Mouse (Mus musculus): ENCODE data around the gene Atg9b. TPM values are rescaled to one million over a fixed set of nuclear protein-coding genes. Genes with fewer than 3 reads are reported as not detected.

Atg9b gene
- total RNA-seq, 1 experiment from 2014 or later: 3.8 TPM

- ATAC-seq (replicated peaks in 1 of 2; ENCODE audit: insufficient read depth in 1 of 2, low FRiP score in 2 of 2, low TSS enrichment in 1 of 2, low read depth in 1 of 2, poor library complexity in 2 of 2, severe bottlenecking in 2 of 2): peak; percentile 6 to 37; a peak in 2 of 4 replicates
Observed at GRCm38 (mm10) chr5:24344477-24345051, 47.4 kb downstream of the Atg9b start.

- ATAC-seq (replicated peaks in 1 of 2; ENCODE audit: insufficient read depth in 1 of 2, low FRiP score in 2 of 2, low TSS enrichment in 1 of 2, low read depth in 1 of 2, poor library complexity in 2 of 2, severe bottlenecking in 2 of 2): no peak
Observed at GRCm38 (mm10) chr5:24343977-24344436, 47.9 kb downstream of the Atg9b start.

GRCm38 (mm10) chr5:24343379-24343778 is 48.6 kb downstream of the Atg9b start:
- no peak for ATAC-seq (replicated peaks in 1 of 2; ENCODE audit: insufficient read depth in 1 of 2, low FRiP score in 2 of 2, low TSS enrichment in 1 of 2, low read depth in 1 of 2, poor library complexity in 2 of 2, severe bottlenecking in 2 of 2)

- ATAC-seq (replicated peaks in 1 of 2; ENCODE audit: insufficient read depth in 1 of 2, low FRiP score in 2 of 2, low TSS enrichment in 1 of 2, low read depth in 1 of 2, poor library complexity in 2 of 2, severe bottlenecking in 2 of 2): no peak
Observed at GRCm38 (mm10) chr5:24342966-24343365, 49.0 kb downstream of the Atg9b start.

GRCm38 (mm10) chr5:24342205-24342963 is 49.6 kb downstream of the Atg9b start:
- ATAC-seq (replicated peaks in 1 of 2; ENCODE audit: insufficient read depth in 1 of 2, low FRiP score in 2 of 2, low TSS enrichment in 1 of 2, low read depth in 1 of 2, poor library complexity in 2 of 2, severe bottlenecking in 2 of 2): no peak

- peak; percentile 25 to 43; a peak in 2 of 4 replicates for ATAC-seq (replicated peaks in 1 of 2; ENCODE audit: insufficient read depth in 1 of 2, low FRiP score in 2 of 2, low TSS enrichment in 1 of 2, low read depth in 1 of 2, poor library complexity in 2 of 2, severe bottlenecking in 2 of 2)
Observed at GRCm38 (mm10) chr5:24337821-24338220, 54.1 kb downstream of the Atg9b start.

GRCm38 (mm10) chr5:24337366-24337765 is 54.6 kb downstream of the Atg9b start:
- no peak for ATAC-seq (replicated peaks in 1 of 2; ENCODE audit: insufficient read depth in 1 of 2, low FRiP score in 2 of 2, low TSS enrichment in 1 of 2, low read depth in 1 of 2, poor library complexity in 2 of 2, severe bottlenecking in 2 of 2)

GRCm38 (mm10) chr5:24335888-24336511 is 55.9 kb downstream of the Atg9b start:
- ATAC-seq (replicated peaks in 1 of 2; ENCODE audit: insufficient read depth in 1 of 2, low FRiP score in 2 of 2, low TSS enrichment in 1 of 2, low read depth in 1 of 2, poor library complexity in 2 of 2, severe bottlenecking in 2 of 2): peak in 1 of 2 experiments; percentile 52; a peak in 2 of 4 replicates

- no peak for ATAC-seq (replicated peaks in 1 of 2; ENCODE audit: insufficient read depth in 1 of 2, low FRiP score in 2 of 2, low TSS enrichment in 1 of 2, low read depth in 1 of 2, poor library complexity in 2 of 2, severe bottlenecking in 2 of 2)
Observed at GRCm38 (mm10) chr5:24334749-24335148, 57.2 kb downstream of the Atg9b start.

Other genes with a start within 250 kb of the Atg9b start
- 8.0 and 10.6 TPM in 2 replicates for gene Nupl2, start 227.2 kb downstream of the Atg9b start, total RNA-seq (2017)
- gene Kcnh2, start 40.5 kb downstream of the Atg9b start, total RNA-seq (2017): 2.6 and 4.8 TPM in 2 replicates
- not detected in 2 replicates for gene Nos3, start 27.3 kb downstream of the Atg9b start, total RNA-seq (2017)
- gene Abcb8, start 1.5 kb upstream of the Atg9b start, total RNA-seq (2017): 8.6 and 19.1 TPM in 2 replicates
- 0.19 TPM in 1 of 2 replicates, not detected in the other for gene Asic3, start 21.2 kb upstream of the Atg9b start, total RNA-seq (2017)
- gene Cdk5, start 31.4 kb upstream of the Atg9b start, total RNA-seq (2017): 17.2 and 32.2 TPM in 2 replicates
- 24.3 and 40.5 TPM in 2 replicates for gene Slc4a2, start 31.7 kb upstream of the Atg9b start, total RNA-seq (2017)
- 14.8 and 29.4 TPM in 2 replicates for gene Fastk, start 53.1 kb upstream of the Atg9b start, total RNA-seq (2017)
- 16.1 and 16.3 TPM in 2 replicates for gene Tmub1, start 55.7 kb upstream of the Atg9b start, total RNA-seq (2017)
- 32.4 and 37.8 TPM in 2 replicates for gene Agap3, start 60.0 kb upstream of the Atg9b start, total RNA-seq (2017)
- not detected in 2 replicates for gene Gbx1, start 135.1 kb upstream of the Atg9b start, total RNA-seq (2017)
- gene Asb10, start 148.8 kb upstream of the Atg9b start, total RNA-seq (2017): not detected in 2 replicates
- gene 4931409K22Rik, start 164.7 kb upstream of the Atg9b start, total RNA-seq (2017): not detected in 2 replicates
- gene Abcf2, start 185.3 kb upstream of the Atg9b start, total RNA-seq (2017): 75.0 and 89.8 TPM in 2 replicates
- 12.0 and 15.5 TPM in 2 replicates for gene Chpf2, start 194.6 kb upstream of the Atg9b start, total RNA-seq (2017)
- 0.40 and 0.94 TPM in 2 replicates for gene Smarcd3, start 232.3 kb upstream of the Atg9b start, total RNA-seq (2017)

Data from hematopoietic stem cell, adult 5-6 weeks (primary cell).